Mouse (Mus musculus): Measurements from ENCODE around the gene Tldc2. TPM values are rescaled to one million over a fixed set of nuclear protein-coding genes. Genes with fewer than 3 reads are reported as not detected.
A peak's percentile ranks its signal among the peaks of the same experiment; 100 is the strongest.

The Tldc2 gene
- polyA plus RNA-seq, 1 experiment from 2014 or later, result not detected

DNA sequence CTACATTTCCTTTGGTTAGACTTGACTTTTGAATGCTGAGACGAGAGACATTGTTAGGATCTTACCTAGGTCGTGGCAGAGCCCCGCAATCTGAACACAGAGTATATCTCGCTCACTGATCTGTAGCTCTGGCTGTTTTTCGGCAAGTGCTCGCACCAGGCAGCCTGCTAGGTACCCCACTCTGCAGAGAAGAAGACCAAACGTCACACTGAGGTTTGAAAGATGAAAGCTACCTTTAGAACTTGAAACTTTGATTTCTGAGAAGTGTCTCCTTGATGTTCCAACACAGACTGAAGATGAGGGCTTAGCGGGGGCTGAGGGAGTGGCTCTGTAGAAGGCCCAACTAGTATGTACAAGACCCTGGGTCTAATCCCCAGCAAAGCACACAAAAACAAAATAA is 34.9 kb downstream of the Tldc2 start:
- no peak overlapping the region for H3K4me2 ChIP-seq
- H3K27me3 ChIP-seq (ENCODE audit: control insufficient read depth, insufficient read depth, low read length), result no peaks in the 10 kb centered on the region
- WGBS, result 93% methylated on average over 8 of the region's 8 CpGs
- no peaks in the 10 kb centered on the region for H3K36me3 ChIP-seq (ENCODE audit: control insufficient read depth, insufficient read depth, low read length)
- no peaks in the 10 kb centered on the region for H3K4me1 ChIP-seq (ENCODE audit: control insufficient read depth, insufficient read depth, low read length)
- DNase-seq (ENCODE audit: low spot score, missing footprints) (no peak), ATAC-seq (ENCODE audit: low FRiP score) (no peak)
- H3K27ac ChIP-seq (ENCODE audit: low read depth, low read length), result no peak overlapping the region
- H3K9ac ChIP-seq (ENCODE audit: low read length), result no peak overlapping the region
- H3K4me3 ChIP-seq (ENCODE audit: low read depth, low read length), result no peak overlapping the region
- no peaks in the 10 kb centered on the region for H3K9me3 ChIP-seq (ENCODE audit: control insufficient read depth, low read length)

DNA sequence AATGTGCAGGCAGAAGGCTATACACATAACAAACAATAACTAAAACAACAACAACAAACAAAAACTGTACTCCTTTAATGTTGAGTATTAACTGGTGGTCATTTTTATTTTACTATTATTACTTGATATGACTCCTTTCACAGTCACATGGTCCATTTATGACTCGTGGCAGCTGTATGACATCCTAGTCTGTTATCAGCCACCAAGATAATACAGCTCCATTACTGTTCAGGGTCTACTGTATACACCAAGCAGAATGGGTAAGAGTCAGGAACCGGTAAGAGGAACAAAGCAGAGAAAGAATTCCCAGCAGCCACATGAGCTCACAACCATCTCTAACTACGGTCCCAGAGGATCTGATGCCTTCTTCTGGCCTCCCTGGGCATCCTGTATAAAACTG is 38.4 kb downstream of the Tldc2 start:
- H3K36me3 ChIP-seq (ENCODE audit: control insufficient read depth, insufficient read depth, low read length), result no peaks in the 10 kb centered on the region
- WGBS, result 91% methylated on average over 3 of the region's 3 CpGs
- ATAC-seq (ENCODE audit: low FRiP score), result no peak

GRCm38 (mm10) chr2:157127370-157127769 is 40.5 kb downstream of the Tldc2 start:
- Histone ChIP-seq H3K4me3 (ENCODE audit: low read depth, low read length) (no peak overlapping the region), H3K36me3 (ENCODE audit: control insufficient read depth, insufficient read depth, low read length) (no peaks in the 10 kb centered on the region), H3K27me3 (ENCODE audit: control insufficient read depth, insufficient read depth, low read length) (no peaks in the 10 kb centered on the region), H3K9me3 (ENCODE audit: control insufficient read depth, low read length) (no peaks in the 10 kb centered on the region), H3K9ac (ENCODE audit: low read length) (no peak overlapping the region), H3K4me1 (ENCODE audit: control insufficient read depth, insufficient read depth, low read length) (no peaks in the 10 kb centered on the region), H3K4me2 (no peak overlapping the region), H3K27ac (ENCODE audit: low read depth, low read length) (no peak overlapping the region)
- ATAC-seq (ENCODE audit: low FRiP score) (no peak), DNase-seq (ENCODE audit: low spot score, missing footprints) (peak; percentile 21)
- WGBS, result 94% methylated on average over 3 of the region's 3 CpGs

More for the DNA sequence above, 38.4 kb downstream of the Tldc2 start:
- Histone ChIP-seq H3K4me2 (no peak overlapping the region), H3K27ac (ENCODE audit: low read depth, low read length) (no peak overlapping the region), H3K27me3 (ENCODE audit: control insufficient read depth, insufficient read depth, low read length) (no peaks in the 10 kb centered on the region), H3K4me3 (ENCODE audit: low read depth, low read length) (no peak overlapping the region), H3K9ac (ENCODE audit: low read length) (no peak overlapping the region), H3K9me3 (ENCODE audit: control insufficient read depth, low read length) (no peaks in the 10 kb centered on the region), H3K4me1 (ENCODE audit: control insufficient read depth, insufficient read depth, low read length) (no peaks in the 10 kb centered on the region)
- no peak for DNase-seq (ENCODE audit: low spot score, missing footprints)

DNA sequence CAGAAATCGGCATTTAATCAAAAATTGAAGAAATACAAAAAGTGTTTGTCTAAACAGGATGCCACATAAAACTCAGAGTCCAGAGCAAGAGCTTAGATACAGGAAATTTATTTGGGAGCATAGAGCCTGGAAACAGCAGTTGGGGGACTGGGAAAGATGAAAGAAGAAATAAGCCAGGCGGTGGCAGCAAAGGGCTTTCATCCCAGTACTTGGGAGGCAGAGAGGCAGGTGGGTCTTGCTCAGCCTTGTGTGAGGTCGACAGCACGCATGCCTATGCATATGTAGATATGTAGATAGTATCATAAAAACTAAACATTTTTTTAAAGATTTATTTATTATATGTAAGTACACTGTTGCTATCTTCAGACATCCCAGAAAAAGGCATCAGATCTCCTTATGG is 41.2 kb downstream of the Tldc2 start:
- H3K36me3 ChIP-seq (ENCODE audit: control insufficient read depth, insufficient read depth, low read length), result no peaks in the 10 kb centered on the region
- no peaks in the 10 kb centered on the region for H3K9me3 ChIP-seq (ENCODE audit: control insufficient read depth, low read length)
- WGBS, result 78% methylated on average over 4 of the region's 4 CpGs
- no peak overlapping the region for H3K4me2 ChIP-seq
- no peak for ATAC-seq (ENCODE audit: low FRiP score)
- no peak overlapping the region for H3K4me3 ChIP-seq (ENCODE audit: low read depth, low read length)
- no peaks in the 10 kb centered on the region for H3K27me3 ChIP-seq (ENCODE audit: control insufficient read depth, insufficient read depth, low read length)
- H3K9ac ChIP-seq (ENCODE audit: low read length), result no peak overlapping the region
- DNase-seq (ENCODE audit: low spot score, missing footprints), result no peak
- H3K4me1 ChIP-seq (ENCODE audit: control insufficient read depth, insufficient read depth, low read length), result no peaks in the 10 kb centered on the region
- no peak overlapping the region for H3K27ac ChIP-seq (ENCODE audit: low read depth, low read length)

DNA sequence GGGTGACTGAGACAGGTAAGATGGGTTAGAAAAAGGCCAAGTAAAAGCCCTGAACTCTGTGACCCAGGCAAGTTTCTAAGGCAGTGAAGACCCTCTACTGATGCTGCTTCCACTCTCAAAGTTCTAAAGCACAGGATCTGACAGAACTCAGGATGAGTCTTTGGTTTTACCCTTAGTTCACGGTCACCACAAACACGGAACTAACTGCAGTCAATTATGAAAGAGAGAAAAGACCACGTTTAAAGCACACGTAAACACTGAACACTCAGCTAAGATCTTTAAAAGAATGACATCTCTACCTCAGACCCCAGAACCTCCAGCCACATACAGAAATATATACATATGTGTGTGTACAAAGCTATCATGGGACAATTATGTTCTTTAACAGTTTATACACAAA is 42.2 kb downstream of the Tldc2 start:
- WGBS, result 94% methylated on average over 4 of the region's 4 CpGs
- no peaks in the 10 kb centered on the region for H3K36me3 ChIP-seq (ENCODE audit: control insufficient read depth, insufficient read depth, low read length)

DNA sequence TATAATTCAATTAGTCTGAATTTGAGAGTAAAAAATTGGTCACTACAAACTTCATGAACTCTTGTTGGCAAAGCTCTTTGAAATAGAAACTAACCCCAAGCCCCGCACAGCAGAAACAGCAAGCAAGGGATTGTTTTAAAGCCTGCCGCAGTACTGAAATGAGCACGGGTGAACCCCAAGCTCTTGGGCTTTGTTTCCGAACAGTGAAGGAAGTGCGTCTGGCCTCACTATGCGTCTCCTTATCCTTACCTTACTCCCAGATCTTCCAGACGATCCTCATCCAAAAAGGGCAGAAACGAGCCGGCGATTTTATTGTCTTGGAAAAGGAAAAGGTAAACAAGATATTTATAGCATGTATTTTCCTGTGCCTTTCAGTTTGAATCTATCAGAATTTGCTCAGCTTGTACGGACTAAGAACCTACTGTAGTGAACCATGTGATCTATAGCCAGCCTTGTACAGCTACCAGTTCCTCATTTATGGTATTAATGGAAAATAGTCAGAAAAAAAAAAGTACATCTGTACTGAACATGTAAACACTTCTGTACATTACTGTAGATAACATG is 42.8 kb downstream of the Tldc2 start:
- Histone ChIP-seq H3K27me3 (ENCODE audit: control insufficient read depth, insufficient read depth, low read length) (no peaks in the 10 kb centered on the region), H3K4me3 (ENCODE audit: low read depth, low read length) (no peak overlapping the region), H3K9me3 (ENCODE audit: control insufficient read depth, low read length) (no peaks in the 10 kb centered on the region), H3K9ac (ENCODE audit: low read length) (no peak overlapping the region), H3K27ac (ENCODE audit: low read depth, low read length) (no peak overlapping the region), H3K4me2 (no peak overlapping the region), H3K36me3 (ENCODE audit: control insufficient read depth, insufficient read depth, low read length) (no peaks in the 10 kb centered on the region), H3K4me1 (ENCODE audit: control insufficient read depth, insufficient read depth, low read length) (peaks cover 3% of the 10 kb centered on the region; the same call in 1 of the 2 replicates)
- no peak for ATAC-seq (ENCODE audit: low FRiP score)
- WGBS, result 88% methylated on average over 11 of the region's 11 CpGs
- peak; percentile 72 for DNase-seq (ENCODE audit: low spot score, missing footprints)

More for the DNA sequence above, 42.2 kb downstream of the Tldc2 start:
- DNase-seq (ENCODE audit: low spot score, missing footprints) (peak; percentile 60), ATAC-seq (ENCODE audit: low FRiP score) (no peak)
- no peak overlapping the region for H3K27ac ChIP-seq (ENCODE audit: low read depth, low read length)
- no peaks in the 10 kb centered on the region for H3K27me3 ChIP-seq (ENCODE audit: control insufficient read depth, insufficient read depth, low read length)
- no peak overlapping the region for H3K4me3 ChIP-seq (ENCODE audit: low read depth, low read length)
- H3K9me3 ChIP-seq (ENCODE audit: control insufficient read depth, low read length), result no peaks in the 10 kb centered on the region
- peaks cover under 1% of the 10 kb centered on the region; the same call in 1 of the 2 replicates for H3K4me1 ChIP-seq (ENCODE audit: control insufficient read depth, insufficient read depth, low read length)
- no peak overlapping the region for H3K9ac ChIP-seq (ENCODE audit: low read length)
- no peak overlapping the region for H3K4me2 ChIP-seq

DNA sequence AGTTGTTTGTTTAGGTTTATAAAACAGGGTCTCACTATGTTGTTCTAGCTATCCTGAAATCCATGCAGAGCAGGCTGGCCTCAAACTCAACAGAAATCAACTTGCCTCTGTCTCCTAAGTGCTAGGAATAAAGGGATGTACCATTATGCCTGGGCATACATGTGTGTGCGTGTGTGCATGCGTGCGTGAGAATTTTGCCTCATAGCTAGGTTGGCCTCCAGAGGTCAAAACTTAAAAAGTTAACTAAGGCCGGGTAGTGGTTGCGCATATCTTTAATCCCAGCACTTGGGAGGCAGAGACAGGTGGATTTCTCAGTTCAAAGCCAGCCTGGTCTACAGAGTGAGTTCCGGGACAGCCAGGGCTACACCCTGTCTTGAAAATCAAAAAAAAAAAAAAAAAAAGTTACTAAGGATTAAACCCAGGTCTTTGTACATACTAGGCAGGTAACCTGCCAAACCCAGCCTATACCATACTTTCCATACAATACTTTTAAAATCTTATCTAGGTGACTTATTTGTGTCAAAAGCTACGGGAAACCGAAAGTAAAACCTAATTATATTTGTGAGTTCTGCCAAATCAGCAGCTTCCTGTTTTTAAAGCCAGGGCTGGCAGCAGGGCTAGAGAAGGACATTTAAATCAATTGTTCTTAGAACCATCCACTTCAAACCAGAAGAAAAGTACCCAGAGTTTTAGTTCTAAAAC is 44.1 kb downstream of the Tldc2 start:
- H3K4me1 ChIP-seq (ENCODE audit: control insufficient read depth, insufficient read depth, low read length), result peaks cover 3% of the 10 kb centered on the region; the same call in 1 of the 2 replicates
- H3K27ac ChIP-seq (ENCODE audit: low read depth, low read length), result no peak overlapping the region
- no peak overlapping the region for H3K9ac ChIP-seq (ENCODE audit: low read length)
- no peaks in the 10 kb centered on the region for H3K27me3 ChIP-seq (ENCODE audit: control insufficient read depth, insufficient read depth, low read length)
- no peaks in the 10 kb centered on the region for H3K36me3 ChIP-seq (ENCODE audit: control insufficient read depth, insufficient read depth, low read length)
- DNase-seq (ENCODE audit: low spot score, missing footprints) (peak; percentile 45), ATAC-seq (ENCODE audit: low FRiP score) (no peak)
- no peaks in the 10 kb centered on the region for H3K9me3 ChIP-seq (ENCODE audit: control insufficient read depth, low read length)
- no peak overlapping the region for H3K4me2 ChIP-seq
- H3K4me3 ChIP-seq (ENCODE audit: low read depth, low read length), result no peak overlapping the region
- 89% methylated on average over 8 of the region's 8 CpGs for WGBS

DNA sequence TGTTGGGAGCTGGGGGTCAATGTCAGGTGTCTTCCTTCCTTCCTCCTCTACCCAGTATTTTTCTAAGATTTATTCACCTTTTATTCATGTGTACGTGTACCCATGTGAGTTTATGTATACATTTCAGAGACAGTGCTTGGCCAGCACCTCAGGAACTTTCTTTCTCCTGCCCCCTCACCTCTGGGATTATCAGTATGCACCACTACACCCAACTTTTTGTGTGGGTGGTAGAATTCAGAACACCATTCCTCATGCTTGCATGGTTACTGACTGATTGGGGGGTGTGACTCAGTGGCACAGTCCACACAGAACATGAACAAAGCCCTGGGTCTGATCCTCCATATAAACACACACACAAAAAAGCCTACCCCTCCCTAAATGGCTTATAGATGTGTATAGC is 45.2 kb downstream of the Tldc2 start:
- no peaks in the 10 kb centered on the region for H3K9me3 ChIP-seq (ENCODE audit: control insufficient read depth, low read length)
- DNase-seq (ENCODE audit: low spot score, missing footprints), result peak; percentile 28
- no peaks in the 10 kb centered on the region for H3K36me3 ChIP-seq (ENCODE audit: control insufficient read depth, insufficient read depth, low read length)
- 90% methylated on average over 1 of the region's 1 CpGs for WGBS
- H3K9ac ChIP-seq (ENCODE audit: low read length), result no peak overlapping the region
- H3K4me2 ChIP-seq, result no peak overlapping the region
- peaks cover 3% of the 10 kb centered on the region; the same call in 1 of the 2 replicates for H3K4me1 ChIP-seq (ENCODE audit: control insufficient read depth, insufficient read depth, low read length)
- no peaks in the 10 kb centered on the region for H3K27me3 ChIP-seq (ENCODE audit: control insufficient read depth, insufficient read depth, low read length)
- no peak overlapping the region for H3K4me3 ChIP-seq (ENCODE audit: low read depth, low read length)
- H3K27ac ChIP-seq (ENCODE audit: low read depth, low read length), result no peak overlapping the region
- no peak for ATAC-seq (ENCODE audit: low FRiP score)

DNA sequence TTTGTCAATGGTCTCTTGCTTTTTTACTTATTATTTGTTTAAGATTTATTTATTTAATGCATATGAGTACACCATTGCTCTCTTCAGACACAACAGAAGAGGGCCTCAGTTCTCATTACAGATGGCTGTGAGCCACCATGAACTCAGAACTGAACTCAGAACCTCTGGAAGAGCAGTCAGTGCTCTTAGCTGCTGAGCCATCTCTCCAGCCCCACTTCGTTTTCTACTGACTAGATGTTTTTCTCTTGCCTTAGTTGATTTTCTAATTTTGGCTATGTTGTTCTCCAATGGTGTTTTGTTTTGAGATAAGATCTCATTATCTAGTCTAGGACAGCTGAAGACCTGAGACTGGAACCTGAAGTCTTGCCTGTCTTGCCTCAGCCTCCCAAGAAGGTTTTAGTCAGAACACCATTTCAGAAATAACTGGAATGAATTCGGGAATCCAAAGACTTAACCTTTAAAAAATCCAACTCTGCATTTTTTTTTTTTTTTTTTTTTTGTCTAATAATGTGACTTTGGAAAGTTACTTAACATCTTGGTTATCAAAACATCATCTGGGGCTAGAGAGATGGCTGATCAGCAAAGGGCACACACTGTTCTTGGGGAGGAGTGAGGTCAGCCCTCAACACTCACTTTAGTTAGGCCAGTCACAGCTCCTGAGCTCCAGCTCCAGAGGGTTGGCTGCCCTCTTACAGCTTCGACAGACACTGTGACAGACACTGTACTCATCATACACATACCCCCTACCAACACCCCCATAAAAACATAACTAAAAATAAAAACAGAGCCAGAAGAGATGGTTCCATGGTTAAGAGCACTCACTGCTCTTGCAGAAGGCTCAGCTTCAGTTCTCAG is 46.1 kb downstream of the Tldc2 start:
- H3K9me3 ChIP-seq (ENCODE audit: control insufficient read depth, low read length), result no peaks in the 10 kb centered on the region
- no peaks in the 10 kb centered on the region for H3K27me3 ChIP-seq (ENCODE audit: control insufficient read depth, insufficient read depth, low read length)
- no peak overlapping the region for H3K4me2 ChIP-seq
- no peak overlapping the region for H3K9ac ChIP-seq (ENCODE audit: low read length)
- no peaks in the 10 kb centered on the region for H3K36me3 ChIP-seq (ENCODE audit: control insufficient read depth, insufficient read depth, low read length)
- ATAC-seq (ENCODE audit: low FRiP score), result no peak
- peaks cover 3% of the 10 kb centered on the region; the same call in 1 of the 2 replicates for H3K4me1 ChIP-seq (ENCODE audit: control insufficient read depth, insufficient read depth, low read length)
- no peak overlapping the region for H3K27ac ChIP-seq (ENCODE audit: low read depth, low read length)
- H3K4me3 ChIP-seq (ENCODE audit: low read depth, low read length), result no peak overlapping the region
- WGBS, result 84% methylated on average over 3 of the region's 3 CpGs
- peak; percentile 49 for DNase-seq (ENCODE audit: low spot score, missing footprints)

All from midbrain, embryonic 11.5 days (tissue).